ENCODE assay signal across 12 mouse cellular contexts in the genomic region with DNA sequence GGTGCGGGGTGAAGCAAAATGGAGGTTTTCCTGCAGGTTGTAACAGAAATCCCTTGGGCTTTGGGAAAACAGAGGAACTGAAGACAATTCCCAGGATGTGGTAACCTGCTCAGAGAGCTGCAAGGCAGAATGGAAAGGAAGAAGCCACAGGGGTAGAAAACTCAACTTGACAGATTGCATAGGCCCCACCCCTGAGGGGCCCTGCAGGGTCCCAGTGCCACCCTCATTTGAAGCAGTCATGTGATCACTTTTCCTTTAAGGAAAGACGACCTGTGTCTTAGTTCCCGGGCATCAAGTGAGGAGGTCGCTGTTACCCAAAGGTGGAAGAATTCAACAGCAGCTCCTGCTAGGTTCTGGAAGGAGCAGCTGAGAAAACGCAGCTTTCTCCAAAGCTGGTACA. TPM values are rescaled to one million over a fixed set of nuclear protein-coding genes. Genes with fewer than 3 reads are reported as not detected.
A peak's percentile ranks its signal among the peaks of the same experiment; 100 is the strongest.
DNase-seq lines count a peak whose midpoint lies in the region; ATAC-seq and TF ChIP-seq lines count a peak whose summit lies in the region.
"Had no signal": no experiment of that assay in that cellular context is flagged by ENCODE, and none has a peak within 500 bp of the region (broad histone marks: within the 10 kb centered on the region; RNA-seq: fewer than 3 reads in every experiment).

No protein-coding gene starts in this region.

- no peak for TF ChIP-seq CTCF in brain, embryonic 14.5 days (IDR thresholded peaks at IDR 0.05; ENCODE audit: borderline replicate concordance, extremely low read depth, insufficient read depth, insufficient read length)

- no peaks in the 10 kb centered on the region for H3K9me3 ChIP-seq in heart, embryonic 12.5 days (replicated peaks)
- no peaks in the 10 kb centered on the region for H3K9me3 ChIP-seq in hindbrain, embryonic 16.5 days (ENCODE audit: control insufficient read depth, low read length)
- no peaks in the 10 kb centered on the region for H3K9me3 ChIP-seq in midbrain, embryonic 16.5 days (replicated peaks; ENCODE audit: control insufficient read depth, low read length, poor library complexity, severe bottlenecking)
- H3K9me3 ChIP-seq: limb, embryonic 12.5 days had no signal

- H3K4me1 ChIP-seq in heart, embryonic 12.5 days (replicated peaks): peaks cover 34% of the 10 kb centered on the region
- H3K4me1 ChIP-seq in hindbrain, embryonic 16.5 days (ENCODE audit: control insufficient read depth, insufficient read depth, low read depth, low read length): peaks cover 50% of the 10 kb centered on the region
- H3K4me1 ChIP-seq in midbrain, embryonic 16.5 days (ENCODE audit: control insufficient read depth, insufficient read depth, low read length): peaks cover 60% of the 10 kb centered on the region

- no peak overlapping the region; the same call in 1 of the 2 replicates for H3K9ac ChIP-seq in heart, embryonic 12.5 days
- peak overlapping the region; percentile 15; the same call in 1 of the 2 replicates for H3K9ac ChIP-seq in hindbrain, embryonic 16.5 days (ENCODE audit: low read depth, low read length)
- 0 out of 2 replicates have a peak overlapping the region, but pooled peaks have one; percentile 36 for H3K9ac ChIP-seq in midbrain, embryonic 16.5 days (ENCODE audit: low read depth, low read length)
- H3K9ac ChIP-seq: limb, embryonic 12.5 days had no signal

- 0 out of 2 replicates have a peak overlapping the region, but pooled peaks have one; percentile 79 for H3K27ac ChIP-seq in heart, embryonic 12.5 days (ENCODE audit: poor library complexity, severe bottlenecking)
- peak overlapping the region; percentile 76 for H3K27ac ChIP-seq in hindbrain, embryonic 16.5 days (ENCODE audit: low read depth, low read length)
- H3K27ac ChIP-seq in midbrain, embryonic 16.5 days (ENCODE audit: low read length): peak overlapping the region; percentile 85
- H3K27ac ChIP-seq: limb, embryonic 12.5 days had no signal

- intact Hi-C loops in left cerebral cortex, postnatal 36 days (cut with DNase I): loop anchor here (5.0 kb wide), 1 partner anchor 39 kb away; a partner anchor contains a TSS

- no peak overlapping the region for H3K4me3 ChIP-seq in heart, embryonic 12.5 days
- no peak overlapping the region for H3K4me3 ChIP-seq in hindbrain, embryonic 16.5 days (ENCODE audit: low read length)
- H3K4me3 ChIP-seq in midbrain, embryonic 16.5 days (ENCODE audit: low read depth, low read length): no peak overlapping the region
- H3K4me3 ChIP-seq: limb, embryonic 12.5 days had no signal

- peaks cover 21% of the 10 kb centered on the region for H3K27me3 ChIP-seq in heart, embryonic 12.5 days (replicated peaks)
- no peaks in the 10 kb centered on the region for H3K27me3 ChIP-seq in hindbrain, embryonic 16.5 days (replicated peaks; ENCODE audit: control insufficient read depth, insufficient read depth, low read length)
- H3K27me3 ChIP-seq in midbrain, embryonic 16.5 days (ENCODE audit: control insufficient read depth, insufficient read depth, low read depth, low read length): no peaks in the 10 kb centered on the region

- no peak for TF ChIP-seq POLR2A in brain, embryonic 14.5 days (IDR thresholded peaks at IDR 0.05; ENCODE audit: borderline replicate concordance, extremely low read depth, insufficient read depth, insufficient read length, poor library complexity, severe bottlenecking)

- WGBS in heart, embryonic 12.5 days: 19% methylated on average over 5 of the region's 5 CpGs
- 15% methylated on average over 5 of the region's 5 CpGs for WGBS in hindbrain, embryonic 16.5 days
- whole genome bisulfite sequencing in midbrain, embryonic 16.5 days: 8% methylated on average over 5 of the region's 5 CpGs

- no peaks in the 10 kb centered on the region for H3K36me3 ChIP-seq in heart, embryonic 12.5 days
- H3K36me3 ChIP-seq in hindbrain, embryonic 16.5 days (ENCODE audit: control insufficient read depth, insufficient read depth, low read length): no peaks in the 10 kb centered on the region
- H3K36me3 ChIP-seq in midbrain, embryonic 16.5 days (ENCODE audit: control insufficient read depth, insufficient read depth, low read length): no peaks in the 10 kb centered on the region
- H3K36me3 ChIP-seq: limb, embryonic 12.5 days had no signal

- no peak for DNase-seq in heart, adult 8-10 months (ENCODE audit: low spot score)
- DNase-seq in brain, embryonic 14.5 days (ENCODE audit: low read depth): peak; percentile 81
- DNase-seq in urinary bladder, postnatal 4 days (ENCODE audit: low spot score in 2 of 2): no peak
- no peak for DNase-seq in layer of hippocampus, postnatal 14 days (ENCODE audit: low spot score in 2 of 2)
- no peak for DNase-seq in left cerebral cortex, postnatal 36 days (ENCODE audit: low spot score in 2 of 2)
- DNase-seq: cerebellum, postnatal 10 days had no signal

- no peak overlapping the region for H3K4me2 ChIP-seq in heart, embryonic 12.5 days
- H3K4me2 ChIP-seq in hindbrain, embryonic 16.5 days (ENCODE audit: low read length): 0 out of 2 replicates have a peak overlapping the region, but pooled peaks have one; percentile 18
- peak overlapping the region; percentile 16 for H3K4me2 ChIP-seq in midbrain, embryonic 16.5 days (ENCODE audit: low read length)

- ATAC-seq in heart, embryonic 12.5 days (ENCODE audit: insufficient number of reproducible peaks, low FRiP score): no peak
- no peak for ATAC-seq in hindbrain, embryonic 16.5 days
- no peak for ATAC-seq in midbrain, embryonic 16.5 days

RNA-seq across cellular contexts. Expression of a gene that starts 1.0 kb away (rescaled TPM):
- polyA plus RNA-seq in heart, embryonic 12.5 days (2016; fragmentation: Nextera tagmentation; extraction: Ambion mirVana): 2.3 and 3.1 TPM in 2 replicates
- under 1 TPM; 0.43 to 0.82 (median 0.59) TPM for total RNA-seq in heart, adult 8-10 months (2022)
- polyA plus RNA-seq in brain, embryonic 14.5 days (2012; rRNA removed): 10.0 and 19.2 TPM in 2 replicates
- 5.9 and 7.7 TPM in 2 replicates for polyA plus RNA-seq in hindbrain, embryonic 16.5 days (2015; fragmentation: Nextera tagmentation; extraction: Ambion mirVana)
- polyA plus RNA-seq in midbrain, embryonic 16.5 days (2015; fragmentation: Nextera tagmentation; extraction: Ambion mirVana): 6.0 and 7.5 TPM in 2 replicates
- total RNA-seq in layer of hippocampus, postnatal 14 days (2021): 1 to 10 TPM in 1 of 2 experiments, under 1 TPM in 1; 0.88 to 1.4 TPM
- total RNA-seq in left cerebral cortex, postnatal 36 days (2021): 1 to 10 TPM in 1 of 2 experiments, under 1 TPM in 1; 0.25 to 1.4 TPM
- total RNA-seq: hematopoietic stem cell, adult 5-6 weeks; megakaryocyte-erythroid progenitor cell, adult 5-6 weeks had no signal

RNA-seq across cellular contexts. Expression of a gene that starts 37.7 kb away (rescaled TPM):
- polyA plus RNA-seq in heart, embryonic 12.5 days (2016; fragmentation: Nextera tagmentation; extraction: Ambion mirVana): 0.18 TPM in 1 of 2 replicates, not detected in the other
- under 1 TPM; 0.19 to 0.84 (median 0.52) TPM for total RNA-seq in heart, adult 8-10 months (2022)
- polyA plus RNA-seq in brain, embryonic 14.5 days (2012; rRNA removed): 173 and 174 TPM in 2 replicates
- 132 and 156 TPM in 2 replicates for polyA plus RNA-seq in hindbrain, embryonic 16.5 days (2015; fragmentation: Nextera tagmentation; extraction: Ambion mirVana)
- polyA plus RNA-seq in midbrain, embryonic 16.5 days (2015; fragmentation: Nextera tagmentation; extraction: Ambion mirVana): 140 and 146 TPM in 2 replicates
- 100 to 1,000 TPM; 162 to 163 TPM for total RNA-seq in layer of hippocampus, postnatal 14 days (2021)
- 100 to 1,000 TPM; 150 to 165 TPM for total RNA-seq in left cerebral cortex, postnatal 36 days (2021)
- total RNA-seq: hematopoietic stem cell, adult 5-6 weeks; megakaryocyte-erythroid progenitor cell, adult 5-6 weeks had no signal
- polyA plus RNA-seq: limb, embryonic 12.5 days had no signal

Comparison
In these comparisons a context has a peak if more than half of its experiments do, and no peak if none do; other contexts are left out.
1. RNA of a gene that starts 37.7 kb away (polyA plus RNA-seq): 173 to 174 TPM in brain, embryonic 14.5 days, 140 to 146 TPM in midbrain, embryonic 16.5 days and 132 to 156 TPM in hindbrain, embryonic 16.5 days; 0.18 TPM in heart, embryonic 12.5 days; every median in the first group is over 100 times any median in the second.
2. Peak in every context shown above with its lines, with median percentiles within 50 percentile points of each other: H3K27ac ChIP-seq.